Mouse (Mus musculus): ENCODE results near the gene Gm11213. TPM values are rescaled to one million over a fixed set of nuclear protein-coding genes. Genes with fewer than 3 reads are reported as not detected.

Gene Gm11213
- polyA plus RNA-seq (2015; fragmentation: Nextera tagmentation; extraction: Ambion mirVana), result not detected in 2 replicates

- Histone ChIP-seq H3K36me3 (ENCODE audit: control insufficient read depth, insufficient read depth, low read length) (no peaks in the 10 kb centered on the region), H3K27ac (ENCODE audit: low read depth, low read length) (no peak within 1 kb of the TSS), H3K4me3 (ENCODE audit: low read length) (no peak within 1 kb of the TSS), H3K9me3 (ENCODE audit: control insufficient read depth, low read length) (no peaks in the 10 kb centered on the region), H3K4me2 (ENCODE audit: low read length) (no peak within 1 kb of the TSS), H3K9ac (ENCODE audit: low read depth, low read length) (no peak within 1 kb of the TSS), H3K27me3 (replicated peaks; ENCODE audit: control insufficient read depth, insufficient read depth, low read length) (no peaks in the 10 kb centered on the region), H3K4me1 (ENCODE audit: control insufficient read depth, insufficient read depth, low read depth, low read length) (no peaks in the 10 kb centered on the region)
- WGBS, result 85% methylated on average over 3 of the region's 3 CpGs
- ATAC-seq, result no peak
These were observed at the start of gene Gm11213 for GRCm38 (mm10) chr4:63604945-63605344. Gene Gm11213, minus strand, starts transcription at chr4:63605261.

DNA sequence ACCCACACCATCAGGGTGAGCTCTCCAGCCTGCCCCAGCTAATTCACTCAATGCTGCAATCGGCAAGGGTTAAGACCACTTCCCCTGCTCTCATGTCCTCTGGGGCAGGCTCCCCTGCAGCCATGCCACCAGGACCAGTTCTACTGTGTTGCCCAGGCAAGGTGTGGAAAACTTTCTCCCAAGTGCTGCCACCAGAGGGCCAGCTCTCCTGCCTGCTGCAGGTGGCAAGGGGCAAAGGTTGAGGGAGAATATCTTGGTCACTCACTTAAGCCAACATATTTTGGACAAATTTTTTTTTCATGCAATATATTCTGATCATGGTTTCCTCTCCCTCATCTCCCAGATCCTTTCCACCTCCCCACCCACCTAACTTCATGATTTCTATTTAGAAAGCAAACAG lies 49.3 kb upstream of the Gm11213 start:
- H3K4me3 ChIP-seq (ENCODE audit: low read length), result no peak overlapping the region
- H3K27ac ChIP-seq (ENCODE audit: low read depth, low read length), result no peak overlapping the region
- no peaks in the 10 kb centered on the region for H3K36me3 ChIP-seq (ENCODE audit: control insufficient read depth, insufficient read depth, low read length)
- H3K9me3 ChIP-seq (ENCODE audit: control insufficient read depth, low read length), result no peaks in the 10 kb centered on the region
- no peaks in the 10 kb centered on the region for H3K27me3 ChIP-seq (replicated peaks; ENCODE audit: control insufficient read depth, insufficient read depth, low read length)
- no peak overlapping the region for H3K9ac ChIP-seq (ENCODE audit: low read depth, low read length)
- H3K4me2 ChIP-seq (ENCODE audit: low read length), result no peak overlapping the region
- 100% methylated on average over 1 of the region's 1 CpGs for WGBS
- no peaks in the 10 kb centered on the region for H3K4me1 ChIP-seq (ENCODE audit: control insufficient read depth, insufficient read depth, low read depth, low read length)
- no peak for ATAC-seq

DNA sequence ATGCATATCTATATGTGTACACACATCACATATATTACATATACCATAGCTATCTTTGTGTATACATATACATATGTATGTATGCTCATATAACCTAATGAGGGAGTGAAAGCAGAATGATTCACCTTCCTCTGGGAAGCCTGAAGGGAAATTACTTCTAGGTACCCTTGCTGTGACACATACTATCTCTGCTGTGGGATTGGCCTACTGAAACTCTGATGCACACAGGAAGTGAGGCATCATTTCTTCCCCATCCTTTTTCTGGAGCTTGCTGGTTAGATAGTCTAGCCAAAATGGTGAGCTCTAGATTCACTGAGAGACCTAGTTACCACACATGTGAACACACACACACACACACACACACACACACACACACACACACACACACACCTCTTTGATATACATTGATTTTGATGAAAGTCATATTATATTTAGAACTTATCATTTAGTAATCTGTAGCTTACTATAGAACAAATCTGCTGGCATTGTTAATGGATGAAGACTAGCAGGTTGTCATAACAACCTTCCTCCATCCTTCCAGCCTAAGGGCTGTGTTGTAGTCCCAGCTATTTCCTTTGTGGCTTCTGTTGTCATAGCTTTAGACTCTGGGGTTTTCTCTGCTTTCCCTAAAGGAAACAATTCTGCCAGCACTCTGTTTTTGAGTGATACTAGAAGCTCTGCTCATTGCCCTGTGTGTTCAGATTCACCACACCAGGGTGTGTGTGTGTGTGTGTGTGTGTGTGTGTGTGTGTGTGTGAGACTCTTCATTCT lies 39.1 kb upstream of the Gm11213 start:
- Histone ChIP-seq H3K27ac (ENCODE audit: low read depth, low read length) (no peak overlapping the region), H3K36me3 (ENCODE audit: control insufficient read depth, insufficient read depth, low read length) (no peaks in the 10 kb centered on the region), H3K27me3 (replicated peaks; ENCODE audit: control insufficient read depth, insufficient read depth, low read length) (no peaks in the 10 kb centered on the region), H3K4me3 (ENCODE audit: low read length) (no peak overlapping the region), H3K4me2 (ENCODE audit: low read length) (no peak overlapping the region), H3K9me3 (ENCODE audit: control insufficient read depth, low read length) (no peaks in the 10 kb centered on the region), H3K9ac (ENCODE audit: low read depth, low read length) (no peak overlapping the region), H3K4me1 (ENCODE audit: control insufficient read depth, insufficient read depth, low read depth, low read length) (no peaks in the 10 kb centered on the region)
- ATAC-seq, result no peak

- Histone ChIP-seq H3K4me2 (ENCODE audit: low read length) (no peak overlapping the region), H3K27ac (ENCODE audit: low read depth, low read length) (no peak overlapping the region), H3K36me3 (ENCODE audit: control insufficient read depth, insufficient read depth, low read length) (no peaks in the 10 kb centered on the region), H3K4me1 (ENCODE audit: control insufficient read depth, insufficient read depth, low read depth, low read length) (no peaks in the 10 kb centered on the region), H3K9ac (ENCODE audit: low read depth, low read length) (no peak overlapping the region), H3K9me3 (ENCODE audit: control insufficient read depth, low read length) (no peaks in the 10 kb centered on the region), H3K27me3 (replicated peaks; ENCODE audit: control insufficient read depth, insufficient read depth, low read length) (no peaks in the 10 kb centered on the region), H3K4me3 (ENCODE audit: low read length) (no peak overlapping the region)
- ATAC-seq, result no peak
- 80% methylated on average over 2 of the region's 2 CpGs for WGBS
These were observed 34.8 kb upstream of the Gm11213 start for GRCm38 (mm10) chr4:63639842-63640241.

- H3K9me3 ChIP-seq (ENCODE audit: control insufficient read depth, low read length), result no peaks in the 10 kb centered on the region
- no peak overlapping the region for H3K4me2 ChIP-seq (ENCODE audit: low read length)
- WGBS, result 48% methylated on average over 1 of the region's 1 CpGs
- H3K27ac ChIP-seq (ENCODE audit: low read depth, low read length), result no peak overlapping the region
- no peaks in the 10 kb centered on the region for H3K27me3 ChIP-seq (replicated peaks; ENCODE audit: control insufficient read depth, insufficient read depth, low read length)
- H3K9ac ChIP-seq (ENCODE audit: low read depth, low read length), result no peak overlapping the region
- no peak for ATAC-seq
- H3K36me3 ChIP-seq (ENCODE audit: control insufficient read depth, insufficient read depth, low read length), result no peaks in the 10 kb centered on the region
- H3K4me3 ChIP-seq (ENCODE audit: low read length), result no peak overlapping the region
- H3K4me1 ChIP-seq (ENCODE audit: control insufficient read depth, insufficient read depth, low read depth, low read length), result no peaks in the 10 kb centered on the region
These were observed 33.5 kb upstream of the Gm11213 start for GRCm38 (mm10) chr4:63638603-63639002.

GRCm38 (mm10) chr4:63633181-63633580 lies 28.1 kb upstream of the Gm11213 start:
- WGBS, result 85% methylated on average over 2 of the region's 2 CpGs
- Histone ChIP-seq H3K27ac (ENCODE audit: low read depth, low read length) (no peak overlapping the region), H3K4me3 (ENCODE audit: low read length) (no peak overlapping the region), H3K4me1 (ENCODE audit: control insufficient read depth, insufficient read depth, low read depth, low read length) (no peaks in the 10 kb centered on the region), H3K9me3 (ENCODE audit: control insufficient read depth, low read length) (no peaks in the 10 kb centered on the region), H3K4me2 (ENCODE audit: low read length) (no peak overlapping the region), H3K36me3 (ENCODE audit: control insufficient read depth, insufficient read depth, low read length) (no peaks in the 10 kb centered on the region), H3K9ac (ENCODE audit: low read depth, low read length) (no peak overlapping the region), H3K27me3 (replicated peaks; ENCODE audit: control insufficient read depth, insufficient read depth, low read length) (no peaks in the 10 kb centered on the region)
- no peak for ATAC-seq

DNA sequence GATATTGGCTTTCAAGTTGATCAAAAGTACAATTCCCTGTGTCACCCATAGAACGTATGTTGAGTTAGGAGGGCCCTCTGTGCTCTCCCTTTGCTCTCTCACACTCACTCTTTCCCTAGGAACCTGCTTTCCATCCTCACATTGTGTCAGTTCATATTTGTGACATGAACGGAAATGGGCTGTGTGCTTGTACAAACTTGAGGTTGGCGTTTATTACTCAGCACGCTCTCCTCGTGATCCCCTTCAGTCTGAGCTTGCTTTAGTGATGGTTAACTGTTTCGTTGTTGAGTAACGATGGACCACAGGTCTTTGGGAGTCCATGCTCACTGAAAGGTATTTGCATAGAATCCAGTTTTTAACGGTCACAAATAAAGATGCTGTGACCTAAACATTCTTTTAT lies 22.1 kb upstream of the Gm11213 start:
- no peak for ATAC-seq
- WGBS, result 88% methylated on average over 8 of the region's 8 CpGs
- H3K9me3 ChIP-seq (ENCODE audit: control insufficient read depth, low read length), result no peaks in the 10 kb centered on the region
- no peaks in the 10 kb centered on the region for H3K4me1 ChIP-seq (ENCODE audit: control insufficient read depth, insufficient read depth, low read depth, low read length)
- H3K36me3 ChIP-seq (ENCODE audit: control insufficient read depth, insufficient read depth, low read length), result no peaks in the 10 kb centered on the region
- H3K27me3 ChIP-seq (replicated peaks; ENCODE audit: control insufficient read depth, insufficient read depth, low read length), result no peaks in the 10 kb centered on the region
- no peak overlapping the region for H3K9ac ChIP-seq (ENCODE audit: low read depth, low read length)
- H3K4me2 ChIP-seq (ENCODE audit: low read length), result no peak overlapping the region
- no peak overlapping the region for H3K27ac ChIP-seq (ENCODE audit: low read depth, low read length)
- no peak overlapping the region for H3K4me3 ChIP-seq (ENCODE audit: low read length)

GRCm38 (mm10) chr4:63625563-63626080 lies 20.6 kb upstream of the Gm11213 start:
- no peaks in the 10 kb centered on the region for H3K4me1 ChIP-seq (ENCODE audit: control insufficient read depth, insufficient read depth, low read depth, low read length)
- no peak for ATAC-seq
- no peaks in the 10 kb centered on the region for H3K9me3 ChIP-seq (ENCODE audit: control insufficient read depth, low read length)
- no peak overlapping the region for H3K4me2 ChIP-seq (ENCODE audit: low read length)
- H3K4me3 ChIP-seq (ENCODE audit: low read length), result no peak overlapping the region
- H3K9ac ChIP-seq (ENCODE audit: low read depth, low read length), result no peak overlapping the region
- no peaks in the 10 kb centered on the region for H3K27me3 ChIP-seq (replicated peaks; ENCODE audit: control insufficient read depth, insufficient read depth, low read length)
- WGBS, result 82% methylated on average over 3 of the region's 3 CpGs
- no peak overlapping the region for H3K27ac ChIP-seq (ENCODE audit: low read depth, low read length)
- H3K36me3 ChIP-seq (ENCODE audit: control insufficient read depth, insufficient read depth, low read length), result no peaks in the 10 kb centered on the region

DNA sequence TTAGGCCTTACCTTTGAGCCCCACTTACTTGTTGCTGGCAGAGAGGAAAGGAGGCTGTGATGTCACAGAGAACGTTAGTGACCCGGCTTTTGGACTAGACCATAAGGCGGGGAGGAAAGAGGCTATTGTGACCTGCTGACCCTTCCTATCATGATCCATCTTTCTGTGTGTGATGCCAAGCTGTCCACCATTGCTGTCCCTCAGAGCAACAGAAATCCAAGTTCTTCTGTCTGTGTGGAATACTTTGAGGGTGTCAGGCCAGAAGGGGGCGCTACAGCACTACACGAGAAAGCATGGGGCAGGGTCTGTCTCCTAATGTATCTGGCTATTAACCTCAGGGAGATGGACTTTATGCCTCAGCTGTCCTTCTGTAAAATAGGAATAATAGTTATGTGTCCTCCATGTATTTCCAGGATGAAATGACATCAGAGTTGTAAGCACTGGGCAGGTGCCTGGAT lies 17.3 kb upstream of the Gm11213 start, which contains the start of gene Tex48:
Tex48 (minus strand) TSS at position 51 of the 458 bp plus-strand sequence.
- Histone ChIP-seq H3K4me2 (ENCODE audit: low read length) (no peak within 1 kb of the TSS), H3K27me3 (replicated peaks; ENCODE audit: control insufficient read depth, insufficient read depth, low read length) (no peaks in the 10 kb centered on the region), H3K27ac (ENCODE audit: low read depth, low read length) (no peak within 1 kb of the TSS), H3K4me3 (ENCODE audit: low read length) (no peak within 1 kb of the TSS), H3K4me1 (ENCODE audit: control insufficient read depth, insufficient read depth, low read depth, low read length) (no peaks in the 10 kb centered on the region), H3K9ac (ENCODE audit: low read depth, low read length) (no peak within 1 kb of the TSS), H3K9me3 (ENCODE audit: control insufficient read depth, low read length) (no peaks in the 10 kb centered on the region), H3K36me3 (ENCODE audit: control insufficient read depth, insufficient read depth, low read length) (no peaks in the 10 kb centered on the region)
- ATAC-seq, result no peak
- 62% methylated on average over 5 of the region's 5 CpGs for WGBS
